Mouse (Mus musculus): ENCODE measurements around the gene Prrc2a.

GRCm38 (mm10) chr17:35105740-35106389 lies 58.8 kb downstream of the Prrc2a start:
- TF ChIP-seq CTCF (IDR thresholded peaks at IDR 0.05; ENCODE audit: low read depth, low read length) (no peak), POLR2A (IDR thresholded peaks at IDR 0.05; ENCODE audit: borderline replicate concordance, low read depth, low read length) (no peak)
